Mouse (Mus musculus) forebrain, postnatal 0 days (tissue): ENCODE data around the gene Cyb5rl. TPM values are rescaled to one million over a fixed set of nuclear protein-coding genes. Genes with fewer than 3 reads are reported as not detected.

Experiments used
- ATAC-seq: fragments of 200-750 bp; cut with Nextera tagmentation; 2 replicates; pipeline ENCODE4 v1.8.0; 2017; ENCODE audit warnings: mild to moderate bottlenecking, moderate library complexity
- DNase-seq: peaks from one replicate; pipeline ENCODE4 v3.0.0-alpha.2; 2015
- H3K27ac ChIP-seq: fragments of 300-500 bp; sonication (generic); 2 replicates; pipeline ENCODE4 v1.5.1; 2014; ENCODE audit warnings: low read depth, mild to moderate bottlenecking, antibody characterized with exemption, low read length, moderate library complexity, mixed read lengths
- H3K27me3 ChIP-seq: fragments of 300-500 bp; sonication (generic); 2 replicates; pipeline ENCODE4 v1.6.1; 2014; ENCODE audit warnings: mild to moderate bottlenecking, low read length, mixed read lengths; ENCODE audit not compliant: insufficient read depth
- H3K36me3 ChIP-seq: fragments of 300-500 bp; sonication (generic); 2 replicates; pipeline ENCODE4 v1.6.1; 2014; ENCODE audit warnings: mild to moderate bottlenecking, moderate library complexity; ENCODE audit not compliant: insufficient read depth
- H3K4me1 ChIP-seq: fragments of 300-500 bp; sonication (generic); 2 replicates; pipeline ENCODE4 v1.6.1; 2014; ENCODE audit warnings: antibody characterized with exemption; ENCODE audit not compliant: insufficient read depth
- H3K4me2 ChIP-seq: fragments of 300-500 bp; sonication (generic); 2 replicates; pipeline ENCODE4 v1.6.1; 2014; ENCODE audit warnings: low read depth, mild to moderate bottlenecking, moderate library complexity
- H3K4me3 ChIP-seq: fragments of 300-500 bp; sonication (generic); 2 replicates; pipeline ENCODE4 v1.5.1; 2014; ENCODE audit warnings: low read depth, low read length, mixed read lengths
- H3K9ac ChIP-seq: fragments of 300-500 bp; sonication (generic); 2 replicates; pipeline ENCODE4 v1.6.1; 2014; ENCODE audit warnings: mild to moderate bottlenecking
- H3K9me3 ChIP-seq: fragments of 300-500 bp; sonication (generic); 2 replicates; pipeline ENCODE4 v1.6.1; 2016; ENCODE audit warnings: low read length
- CTCF ChIP-seq: sonication (generic); IDR thresholded peaks from 2 replicates; pipeline ENCODE4 v1.5.1; 2016; ENCODE audit warnings: antibody characterized with exemption, control low read depth, low read depth
- WGBS: fragments of 180-500 bp; shearing (Covaris S2); extraction: QIAGEN DNeasy Blood & Tissue Kit; methylation state at CpG from one replicate; pipeline ENCODE4 v1.1.7; 2014; 5-methylcytosine and 5-hydroxymethylcytosine counted together
- polyA plus RNA-seq: library from polyadenylated mRNA; unstranded; fragments of >200 nt; fragmentation: Nextera tagmentation; extraction: Ambion mirVana; gene quantifications from 2 replicates; pipeline ENCODE4 v1.2.1, GENCODE M21; 2015
- total RNA-seq: library from RNA; depleted of rRNA; stranded (reverse); fragments of >200 nt; gene quantifications from 2 replicates; pipeline ENCODE4 v1.2.3, GENCODE M21; 2014; rRNA removed

Gene Cyb5rl
- total RNA-seq (2.8 and 4.6 TPM in 2 replicates), polyA plus RNA-seq (4.0 and 4.5 TPM in 2 replicates)

DNA sequence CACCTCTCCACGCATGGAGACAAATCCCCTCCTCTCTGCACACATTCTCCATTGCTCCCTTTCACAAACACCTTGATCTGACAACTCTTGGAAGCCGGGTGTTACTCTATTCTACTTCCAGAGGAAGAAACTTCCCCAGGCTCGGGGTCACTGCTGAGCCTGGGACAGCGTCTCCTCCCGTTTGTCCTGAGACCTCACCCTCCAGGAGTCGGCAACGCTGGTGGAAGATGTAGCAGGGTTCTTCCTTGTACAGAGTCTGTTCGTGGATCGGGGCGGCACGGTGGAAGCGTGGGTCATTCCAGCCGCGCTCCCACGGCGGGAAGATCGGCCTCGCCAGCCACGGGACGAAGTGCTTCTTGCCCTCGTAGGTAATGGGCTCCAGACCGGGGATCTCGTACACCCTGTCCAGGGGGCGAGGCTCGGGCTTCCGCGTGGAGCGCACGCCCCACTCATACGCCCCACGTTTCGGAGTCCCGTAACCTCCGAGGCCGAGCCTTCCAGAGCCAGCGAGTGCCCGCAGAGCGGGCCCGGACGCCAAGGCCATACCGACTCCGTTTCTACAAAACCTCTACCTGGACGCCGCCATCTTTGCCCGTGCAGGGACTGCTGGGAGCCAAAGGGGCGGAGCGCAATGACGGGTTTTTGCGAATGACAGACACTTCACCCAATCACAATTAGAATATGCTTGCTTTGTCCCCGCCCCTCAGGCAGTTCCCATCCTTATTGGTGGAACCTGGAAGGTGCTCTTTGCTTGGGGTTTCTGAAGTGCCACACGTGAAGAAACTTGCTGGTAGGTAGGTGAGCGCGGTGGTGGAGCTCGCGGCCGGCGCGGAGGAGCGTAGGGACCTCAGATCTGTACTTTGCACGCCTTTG, at the start of gene Cyb5rl, which contains the start of gene Mrpl37:
Gene Cyb5rl (plus strand): TSS at position 737 of the 873 bp plus-strand sequence.
Gene Mrpl37 (minus strand): TSS at position 617 of the 873 bp plus-strand sequence.
- Histone ChIP-seq H3K4me3 (peak within 1 kb of the TSS; percentile 79), H3K9ac (peak within 1 kb of the TSS; percentile 74), H3K4me2 (peak within 1 kb of the TSS; percentile 97), H3K36me3 (peaks cover 29% of the 10 kb centered on the region), H3K4me1 (peaks cover 6% of the 10 kb centered on the region; the same call in 1 of the 2 replicates), H3K9me3 (no peaks in the 10 kb centered on the region), H3K27me3 (no peaks in the 10 kb centered on the region), H3K27ac (peak within 1 kb of the TSS; percentile 57; the same call in 1 of the 2 replicates)
- WGBS = under 1% methylated on average over 60 of the region's 60 CpGs
- ATAC-seq (peak; percentile 100), DNase-seq (peak; percentile 98)
- TF ChIP-seq CTCF = no peak

DNA sequence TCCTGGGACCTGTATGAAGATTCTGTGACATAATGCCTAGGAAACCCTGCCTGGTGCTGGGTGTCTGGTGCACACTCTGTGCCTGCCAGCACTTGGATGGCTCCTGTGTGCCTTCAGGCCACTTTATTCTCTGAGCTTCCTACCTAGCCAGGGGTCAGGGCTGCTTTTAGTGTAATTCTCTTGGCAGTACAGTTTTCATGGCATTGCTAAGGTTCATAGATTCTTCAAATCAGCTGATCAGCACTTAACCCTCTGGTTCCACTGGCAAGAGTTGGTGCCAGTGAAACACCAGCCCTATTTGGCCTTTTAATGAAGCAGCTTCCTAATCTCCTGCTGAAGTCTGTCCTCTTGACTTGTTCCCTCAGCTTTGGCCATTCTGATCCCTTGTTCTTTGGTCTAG, 49.5 kb upstream of the Cyb5rl start:
- H3K4me3 ChIP-seq = no peak overlapping the region
- DNase-seq (no peak), ATAC-seq (no peak)
- TF ChIP-seq CTCF = no peak
- no peaks in the 10 kb centered on the region for H3K9me3 ChIP-seq
- no peaks in the 10 kb centered on the region for H3K36me3 ChIP-seq
- H3K4me2 ChIP-seq = no peak overlapping the region
- peaks cover 16% of the 10 kb centered on the region; the same call in 1 of the 2 replicates for H3K4me1 ChIP-seq
- no peaks in the 10 kb centered on the region for H3K27me3 ChIP-seq
- H3K9ac ChIP-seq = no peak overlapping the region
- no peak overlapping the region for H3K27ac ChIP-seq

DNA sequence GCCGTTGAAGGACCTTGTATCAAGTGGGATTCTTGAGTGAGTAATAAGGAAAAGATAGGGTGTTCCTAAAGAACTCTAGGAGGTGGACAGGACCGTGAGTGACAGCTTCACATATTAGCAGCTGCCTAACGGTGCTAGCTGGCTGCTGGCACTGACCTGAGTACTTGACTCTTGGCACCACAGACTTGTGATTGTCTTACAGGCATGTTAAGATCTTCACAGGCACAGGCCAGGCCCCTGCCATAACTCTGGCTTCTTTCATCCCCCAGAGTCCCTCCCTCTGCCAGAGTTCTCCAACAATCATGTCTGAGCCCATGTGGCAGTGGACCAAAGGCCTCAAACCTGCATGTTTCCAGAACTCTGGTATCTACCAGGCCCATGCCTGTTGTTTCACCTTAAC, 48.3 kb upstream of the Cyb5rl start:
- Histone ChIP-seq H3K4me1 (peaks cover 16% of the 10 kb centered on the region; the same call in 1 of the 2 replicates), H3K27ac (no peak overlapping the region), H3K36me3 (no peaks in the 10 kb centered on the region), H3K4me2 (no peak overlapping the region), H3K4me3 (no peak overlapping the region), H3K27me3 (no peaks in the 10 kb centered on the region), H3K9me3 (no peaks in the 10 kb centered on the region), H3K9ac (no peak overlapping the region)
- DNase-seq (no peak), ATAC-seq (no peak)
- 63% methylated on average over 3 of the region's 3 CpGs for WGBS
- TF ChIP-seq CTCF = no peak

DNA sequence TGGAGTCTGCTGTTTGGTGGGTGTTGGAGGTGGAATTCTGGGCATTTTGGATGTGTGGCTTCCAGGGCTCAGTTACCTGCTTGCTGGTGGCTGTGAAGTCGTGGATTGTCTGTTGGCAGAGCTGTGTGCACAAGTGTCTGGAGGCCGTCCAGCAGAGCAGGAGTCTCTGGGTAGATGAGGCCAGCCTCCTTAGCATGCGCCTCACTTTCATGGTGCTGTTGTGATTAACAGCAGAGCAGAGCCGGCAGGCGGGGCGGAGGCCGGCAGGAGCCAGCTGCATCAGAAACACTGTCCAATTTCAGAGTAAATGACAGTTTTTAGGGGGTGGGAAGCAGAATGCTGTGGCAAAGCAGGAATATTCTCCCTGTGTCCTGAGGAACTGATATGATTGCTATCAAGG, 47.8 kb upstream of the Cyb5rl start:
- Histone ChIP-seq H3K9me3 (no peaks in the 10 kb centered on the region), H3K4me2 (no peak overlapping the region), H3K4me1 (peaks cover 16% of the 10 kb centered on the region; the same call in 1 of the 2 replicates), H3K4me3 (no peak overlapping the region), H3K27ac (peak overlapping the region; percentile 1; the same call in 1 of the 2 replicates), H3K36me3 (no peaks in the 10 kb centered on the region), H3K27me3 (no peaks in the 10 kb centered on the region), H3K9ac (no peak overlapping the region)
- DNase-seq (peak; percentile 30), ATAC-seq (peak; percentile 44; the same call in 1 of the 2 replicates)
- 14% methylated on average over 7 of the region's 7 CpGs for whole genome bisulfite sequencing
- no peak for TF ChIP-seq CTCF

DNA sequence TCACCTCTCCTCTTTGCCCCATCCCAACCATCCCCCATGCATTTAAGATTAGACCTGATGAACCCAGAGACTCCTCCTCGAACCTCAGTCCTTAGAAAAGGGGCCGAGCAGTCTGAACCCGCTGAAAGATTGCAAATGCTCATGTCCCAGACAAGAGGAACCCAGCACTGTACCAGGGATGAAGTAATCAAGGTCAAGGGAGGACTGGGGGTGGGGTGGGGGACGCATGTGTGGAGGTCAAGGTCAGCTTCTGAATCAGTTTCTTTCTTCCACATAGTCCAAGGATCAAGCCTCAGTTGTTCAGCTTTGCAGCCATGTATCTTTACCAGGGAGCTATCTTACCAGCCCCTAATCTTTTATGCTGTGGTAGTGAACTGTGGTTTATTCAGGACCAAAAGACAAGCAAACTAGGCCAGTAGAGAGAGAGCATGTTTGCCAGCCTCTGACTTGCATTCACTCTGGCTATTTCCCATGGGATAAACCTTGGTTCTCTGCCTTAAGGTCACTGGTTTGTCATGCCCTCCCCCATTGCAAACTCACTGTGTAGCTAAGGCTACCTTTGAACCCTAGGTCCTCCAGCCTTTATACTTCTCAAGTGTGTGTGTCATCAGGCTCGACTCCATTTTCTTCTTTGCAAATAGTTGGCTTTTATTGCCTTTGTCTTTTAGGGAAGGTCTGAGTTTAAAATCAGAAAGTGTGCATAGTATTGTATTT, 46.3 kb upstream of the Cyb5rl start:
- no peak overlapping the region for H3K9ac ChIP-seq
- peaks cover 16% of the 10 kb centered on the region; the same call in 1 of the 2 replicates for H3K4me1 ChIP-seq
- DNase-seq (no peak), ATAC-seq (no peak)
- H3K36me3 ChIP-seq = no peaks in the 10 kb centered on the region
- no peak for TF ChIP-seq CTCF
- no peak overlapping the region for H3K4me2 ChIP-seq
- no peak overlapping the region for H3K27ac ChIP-seq
- WGBS = 73% methylated on average over 5 of the region's 5 CpGs
- no peaks in the 10 kb centered on the region for H3K9me3 ChIP-seq
- no peaks in the 10 kb centered on the region for H3K27me3 ChIP-seq
- H3K4me3 ChIP-seq = no peak overlapping the region

DNA sequence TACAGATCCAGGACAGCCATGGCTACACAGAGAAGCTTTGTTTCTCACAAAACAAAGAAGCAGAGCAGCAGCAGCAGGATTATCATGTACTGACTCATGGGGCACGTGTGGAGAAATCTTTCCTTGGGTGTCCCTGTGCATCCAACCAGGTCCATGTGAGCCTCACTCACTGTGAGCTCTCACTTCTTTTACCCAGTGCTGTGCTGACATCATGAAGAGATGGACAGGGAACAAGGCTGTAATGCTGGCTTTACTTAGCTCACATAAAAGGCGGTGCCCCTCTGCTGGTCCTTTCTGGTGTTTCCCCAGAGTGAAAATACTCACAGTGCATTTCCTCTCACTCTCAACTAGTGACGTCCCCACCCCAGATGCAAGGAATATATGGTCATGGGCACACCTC, 45.3 kb upstream of the Cyb5rl start:
- Histone ChIP-seq H3K4me1 (peaks cover 16% of the 10 kb centered on the region; the same call in 1 of the 2 replicates), H3K36me3 (no peaks in the 10 kb centered on the region), H3K27ac (no peak overlapping the region), H3K4me2 (no peak overlapping the region), H3K9ac (no peak overlapping the region), H3K9me3 (no peaks in the 10 kb centered on the region), H3K4me3 (no peak overlapping the region), H3K27me3 (no peaks in the 10 kb centered on the region)
- no peak for ATAC-seq
- DNase-seq = no peak
- 68% methylated on average over 3 of the region's 3 CpGs for WGBS
- TF ChIP-seq CTCF = no peak
